Mouse (Mus musculus) cerebellum, postnatal 4 days (tissue): Measurements from ENCODE around the gene Hnrnpm.

Experiments used
- DNase-seq, 2 experiments: peaks; one replicate each; pipeline ENCODE4 v3.0.0; 2022; ENCODE audit warnings: low spot score in 2 of 2, mixed read lengths in 1 of 2

Hnrnpm gene

DNA sequence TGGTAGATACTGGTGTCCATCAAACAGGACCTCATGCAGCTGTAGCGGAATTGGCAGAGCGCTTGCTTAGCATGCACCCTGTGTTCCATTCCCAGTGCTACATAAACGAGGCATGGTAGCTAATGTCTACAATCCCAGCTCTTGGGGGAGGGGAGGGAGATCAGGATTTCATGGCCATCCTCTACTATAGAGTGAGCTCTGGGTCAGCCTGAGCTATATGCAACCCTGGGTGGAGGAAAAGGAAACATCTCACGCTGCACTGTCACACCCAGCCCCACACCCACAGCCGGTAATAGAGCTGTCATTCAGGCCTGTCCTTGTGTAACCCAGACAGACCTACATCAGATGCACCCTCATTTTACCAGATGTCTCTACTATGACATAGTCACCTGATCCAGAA, 88.2 kb downstream of the Hnrnpm start:
- DNase-seq, result no peak

DNA sequence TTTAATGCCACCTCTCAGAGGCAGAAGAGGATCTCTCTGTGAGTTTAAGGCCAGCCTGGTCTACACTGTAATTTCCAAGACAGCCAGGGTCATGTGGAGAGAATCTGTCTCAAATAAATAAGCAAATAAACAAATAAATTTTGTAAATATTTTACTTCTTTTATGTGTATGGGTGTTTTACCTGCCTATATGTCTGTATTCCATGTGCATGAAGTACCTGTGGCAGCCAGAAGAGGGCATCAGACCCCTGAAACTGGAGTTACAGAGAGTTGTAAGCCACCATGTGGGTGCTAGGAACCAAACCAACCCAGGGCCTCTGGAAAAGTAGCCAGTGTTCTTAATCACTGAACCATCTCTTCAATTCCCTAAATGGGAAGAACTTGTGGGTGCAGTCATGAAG, 89.4 kb downstream of the Hnrnpm start:
- no peak for DNase-seq
